Mouse (Mus musculus) stomach, adult 2 months (tissue): ENCODE data around the gene Pdf. TPM values are rescaled to one million over a fixed set of nuclear protein-coding genes. Genes with fewer than 3 reads are reported as not detected.

Experiments used
- polyA plus RNA-seq: library from polyadenylated mRNA; depleted of rRNA; stranded (reverse); fragments of >200 nt; gene quantifications from 2 replicates; pipeline ENCODE4 v1.2.3, GENCODE M21; 2012; rRNA removed

Pdf gene
- polyA plus RNA-seq, result 19.6 and 51.1 TPM in 2 replicates

GRCm38 (mm10) chr8:107048061-107048941 lies at the start of gene Pdf:
TSS of gene Pdf (minus strand) at chr8:107048614.

GRCm38 (mm10) chr8:107096366-107097036 lies 48.1 kb upstream of the Pdf start, which contains the start of gene Terf2:
TSS of gene Terf2 (minus strand) at chr8:107096547.

GRCm38 (mm10) chr8:107065511-107066496 lies 17.4 kb upstream of the Pdf start, which contains the start of gene Tmed6:
TSS of gene Tmed6 (minus strand) at chr8:107065644.

GRCm38 (mm10) chr8:107056076-107056972 lies 7.9 kb upstream of the Pdf start, which contains the start of the genes Cog8 and Nip7:
TSS of gene Cog8 (minus strand) at chr8:107056689.
TSS of gene Nip7 (plus strand) at chr8:107056877.

GRCm38 (mm10) chr8:107030650-107031576 lies 17.5 kb downstream of the Pdf start, which contains the start of gene Vps4a:
TSS of gene Vps4a (plus strand) at chr8:107031222.

Other genes starting within 250 kb of the Pdf start
- 0.42 and 0.90 TPM in 2 replicates for gene Has3, start 178.4 kb downstream of the Pdf start, polyA plus RNA-seq
- gene Utp4, start 155.0 kb downstream of the Pdf start, polyA plus RNA-seq, result 7.1 and 8.9 TPM in 2 replicates
- 1.2 and 1.8 TPM in 2 replicates for gene Sntb2, start 112.9 kb downstream of the Pdf start, polyA plus RNA-seq
- 6.6 and 7.1 TPM in 2 replicates for gene Vps4a, start 17.4 kb downstream of the Pdf start, polyA plus RNA-seq
- 11.1 and 12.2 TPM in 2 replicates for gene Cog8, start 8.1 kb upstream of the Pdf start, polyA plus RNA-seq
- gene Nip7, start 8.3 kb upstream of the Pdf start, polyA plus RNA-seq, result 7.9 and 11.7 TPM in 2 replicates
- 58.4 and 82.4 TPM in 2 replicates for gene Tmed6, start 17.0 kb upstream of the Pdf start, polyA plus RNA-seq
- 2.3 and 3.8 TPM in 2 replicates for gene Terf2, start 47.9 kb upstream of the Pdf start, polyA plus RNA-seq
- gene Cyb5b, start 102.0 kb upstream of the Pdf start, polyA plus RNA-seq, result 21.7 and 23.5 TPM in 2 replicates
- gene Nfat5, start 244.9 kb upstream of the Pdf start, polyA plus RNA-seq, result 1.6 and 3.1 TPM in 2 replicates